Mouse (Mus musculus) gastrocnemius, postnatal 4 days (tissue): ENCODE data around the gene Poc5. TPM values are rescaled to one million over a fixed set of nuclear protein-coding genes. Genes with fewer than 3 reads are reported as not detected.

ENCODE experiments used
- microRNA-seq: library from miRNA; unstranded; fragments of <30 nt; microRNA quantifications from one replicate; pipeline ENCODE4 v1.2.0, GENCODE M21; 2021
- total RNA-seq, 2 experiments: library from RNA; stranded (reverse); gene quantifications; 2 replicates each; pipeline ENCODE4 v1.2.3; 2021

The Poc5 gene
- total RNA-seq, 2 experiments from 2014 or later = 12.5 to 16.3 TPM

Small RNA genes lying within 50 kb of the gene (microRNA-seq; reads per million reads assigned to microRNA genes)
- gene Gm25213 = not detected

Other genes with a start within 250 kb of the Poc5 start
- under 1 TPM; 0.31 to 0.56 TPM for gene Ankdd1b, start 82.9 kb downstream of the Poc5 start, total RNA-seq
- not detected for gene Gm17622, start 102.4 kb downstream of the Poc5 start, total RNA-seq
- gene Polk, start 154.3 kb downstream of the Poc5 start, total RNA-seq = 1 to 10 TPM; 7.1 to 8.8 TPM
- gene Col4a3bp, start 154.3 kb downstream of the Poc5 start, total RNA-seq = 10 to 100 TPM; 35.3 to 43.1 TPM